Mouse (Mus musculus) brain, embryonic 14.5 days (tissue): Measurements from ENCODE around the gene Hbs1l.

ENCODE experiments used
- CTCF ChIP-seq: fragments of 200-500 bp; IDR thresholded peaks from 2 replicates; pipeline ENCODE4 v1.5.1; 2012; ENCODE audit warnings: inconsistent platforms, mild to moderate bottlenecking, moderate library complexity, borderline replicate concordance; ENCODE audit not compliant: insufficient read depth, insufficient read length; ENCODE audit errors: extremely low read depth
- POLR2A ChIP-seq: fragments of 200-500 bp; IDR thresholded peaks from 2 replicates; pipeline ENCODE4 v1.6.1; 2012; ENCODE audit warnings: mild to moderate bottlenecking, inconsistent platforms, borderline replicate concordance; ENCODE audit not compliant: poor library complexity, insufficient read depth, insufficient read length, severe bottlenecking; ENCODE audit errors: extremely low read depth

GRCm38 (mm10) chr10:21257244-21257643, 38.5 kb upstream of the Hbs1l start:
- TF ChIP-seq CTCF: peak; percentile 24; the same call in 1 of the 2 replicates
- no peak for TF ChIP-seq POLR2A
